Mouse (Mus musculus): Measurements from ENCODE around the gene Ica1. TPM values are rescaled to one million over a fixed set of nuclear protein-coding genes. Genes with fewer than 3 reads are reported as not detected.

The Ica1 gene
- polyA plus RNA-seq, 1 experiment from 2014 or later, result 15.6 TPM

- no peak overlapping the region for H3K4me2 ChIP-seq
- H3K9me3 ChIP-seq, result no peaks in the 10 kb centered on the region
- ATAC-seq (ENCODE audit: insufficient number of reproducible peaks, low FRiP score, low TSS enrichment, low read depth), result no peak
- H3K27ac ChIP-seq, result no peak overlapping the region
- no peak overlapping the region for H3K4me3 ChIP-seq
- no peaks in the 10 kb centered on the region for H3K36me3 ChIP-seq
- 65% methylated on average over 4 of the region's 4 CpGs for WGBS
- no peak overlapping the region for H3K9ac ChIP-seq
- H3K27me3 ChIP-seq, result no peaks in the 10 kb centered on the region
- no peaks in the 10 kb centered on the region for H3K4me1 ChIP-seq
These were observed 105.3 kb downstream of the Ica1 start for GRCm38 (mm10) chr6:8673013-8673412.

- Histone ChIP-seq H3K27me3 (no peaks in the 10 kb centered on the region), H3K27ac (no peak overlapping the region), H3K36me3 (no peaks in the 10 kb centered on the region), H3K4me3 (no peak overlapping the region), H3K9ac (no peak overlapping the region), H3K4me1 (peaks cover 3% of the 10 kb centered on the region; the same call in 1 of the 2 replicates), H3K9me3 (no peaks in the 10 kb centered on the region), H3K4me2 (no peak overlapping the region)
- 68% methylated on average over 4 of the region's 4 CpGs for WGBS
- no peak for ATAC-seq (ENCODE audit: insufficient number of reproducible peaks, low FRiP score, low TSS enrichment, low read depth)
These were observed 108.9 kb downstream of the Ica1 start for GRCm38 (mm10) chr6:8669343-8669742.

DNA sequence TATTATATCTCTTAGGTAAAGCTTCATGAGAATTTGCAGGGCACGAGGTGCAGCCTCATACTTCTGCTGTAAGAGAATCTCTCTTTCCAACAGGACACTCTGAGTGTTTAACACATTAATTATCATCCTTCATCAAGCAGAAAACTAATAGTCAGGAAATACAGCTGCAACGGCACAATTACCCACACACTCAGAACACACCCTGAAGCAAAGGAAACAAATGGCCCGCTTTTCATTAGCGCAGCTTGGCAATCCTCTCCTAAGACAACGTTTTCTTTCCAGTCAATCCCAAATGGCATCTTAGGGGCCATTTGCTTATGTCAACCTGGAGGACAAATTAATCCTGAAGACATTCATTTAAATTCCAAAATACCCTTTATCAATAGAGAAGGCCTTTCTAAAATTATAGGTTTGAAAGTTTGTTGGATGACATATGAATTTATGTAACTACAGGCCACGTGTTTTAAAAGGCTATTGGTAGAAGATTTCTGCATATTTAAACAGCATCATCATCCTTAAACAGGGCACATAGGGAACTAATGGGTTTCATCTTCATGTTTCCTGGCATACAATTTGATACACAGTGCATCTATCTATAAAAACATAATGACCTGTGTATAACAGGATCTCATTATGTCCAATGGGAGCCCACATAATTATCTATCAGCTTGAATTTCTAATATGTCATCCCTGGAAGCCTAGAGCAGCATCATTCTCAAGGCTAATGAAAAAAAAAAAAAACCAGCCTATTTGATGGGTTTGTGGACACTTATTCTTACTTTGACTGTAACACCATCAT lies 110.1 kb downstream of the Ica1 start:
- H3K4me1 ChIP-seq, result peaks cover 3% of the 10 kb centered on the region; the same call in 1 of the 2 replicates
- H3K9me3 ChIP-seq, result no peaks in the 10 kb centered on the region
- 48% methylated on average over 6 of the region's 6 CpGs for WGBS

GRCm38 (mm10) chr6:8665786-8666185 lies 112.5 kb downstream of the Ica1 start:
- no peaks in the 10 kb centered on the region for H3K36me3 ChIP-seq
- ATAC-seq (ENCODE audit: insufficient number of reproducible peaks, low FRiP score, low TSS enrichment, low read depth), result no peak
- no peak overlapping the region for H3K4me2 ChIP-seq
- H3K9ac ChIP-seq, result no peak overlapping the region
- no peak overlapping the region for H3K4me3 ChIP-seq
- no peaks in the 10 kb centered on the region for H3K27me3 ChIP-seq
- H3K4me1 ChIP-seq, result peaks cover 6% of the 10 kb centered on the region; the same call in 1 of the 2 replicates
- 91% methylated on average over 5 of the region's 5 CpGs for WGBS
- H3K9me3 ChIP-seq, result no peaks in the 10 kb centered on the region
- no peak overlapping the region for H3K27ac ChIP-seq

More for the DNA sequence above, 110.1 kb downstream of the Ica1 start:
- no peak overlapping the region for H3K27ac ChIP-seq
- H3K36me3 ChIP-seq, result no peaks in the 10 kb centered on the region
- no peaks in the 10 kb centered on the region for H3K27me3 ChIP-seq
- no peak overlapping the region for H3K4me2 ChIP-seq
- H3K9ac ChIP-seq, result no peak overlapping the region
- ATAC-seq (ENCODE audit: insufficient number of reproducible peaks, low FRiP score, low TSS enrichment, low read depth), result no peak
- H3K4me3 ChIP-seq, result no peak overlapping the region

DNA sequence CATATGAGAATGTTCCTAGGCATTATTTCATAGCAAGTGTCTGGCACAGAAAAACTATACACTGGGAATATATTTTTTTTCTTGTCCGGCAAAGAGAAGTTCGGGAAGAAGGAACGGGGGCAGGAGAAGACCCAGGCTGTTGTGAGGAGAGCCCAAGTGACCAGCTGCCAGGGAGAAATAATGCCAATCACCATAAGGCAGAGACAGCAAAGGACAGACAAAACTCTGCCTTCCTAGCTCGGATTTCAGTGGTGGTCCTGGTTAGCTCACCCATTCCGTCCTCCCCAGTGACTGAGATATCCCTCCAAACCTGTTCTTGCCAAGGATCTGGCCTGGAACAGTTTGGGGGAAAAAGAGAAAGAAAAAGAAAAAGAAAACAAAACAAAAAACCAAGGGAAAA lies 113.3 kb downstream of the Ica1 start:
- H3K9ac ChIP-seq, result no peak overlapping the region
- no peak for ATAC-seq (ENCODE audit: insufficient number of reproducible peaks, low FRiP score, low TSS enrichment, low read depth)
- H3K4me2 ChIP-seq, result no peak overlapping the region
- no peak overlapping the region for H3K4me3 ChIP-seq
- no peaks in the 10 kb centered on the region for H3K9me3 ChIP-seq
- peaks cover 6% of the 10 kb centered on the region; the same call in 1 of the 2 replicates for H3K4me1 ChIP-seq
- no peak overlapping the region for H3K27ac ChIP-seq
- H3K36me3 ChIP-seq, result no peaks in the 10 kb centered on the region
- H3K27me3 ChIP-seq, result no peaks in the 10 kb centered on the region
- WGBS, result 65% methylated on average over 5 of the region's 5 CpGs

DNA sequence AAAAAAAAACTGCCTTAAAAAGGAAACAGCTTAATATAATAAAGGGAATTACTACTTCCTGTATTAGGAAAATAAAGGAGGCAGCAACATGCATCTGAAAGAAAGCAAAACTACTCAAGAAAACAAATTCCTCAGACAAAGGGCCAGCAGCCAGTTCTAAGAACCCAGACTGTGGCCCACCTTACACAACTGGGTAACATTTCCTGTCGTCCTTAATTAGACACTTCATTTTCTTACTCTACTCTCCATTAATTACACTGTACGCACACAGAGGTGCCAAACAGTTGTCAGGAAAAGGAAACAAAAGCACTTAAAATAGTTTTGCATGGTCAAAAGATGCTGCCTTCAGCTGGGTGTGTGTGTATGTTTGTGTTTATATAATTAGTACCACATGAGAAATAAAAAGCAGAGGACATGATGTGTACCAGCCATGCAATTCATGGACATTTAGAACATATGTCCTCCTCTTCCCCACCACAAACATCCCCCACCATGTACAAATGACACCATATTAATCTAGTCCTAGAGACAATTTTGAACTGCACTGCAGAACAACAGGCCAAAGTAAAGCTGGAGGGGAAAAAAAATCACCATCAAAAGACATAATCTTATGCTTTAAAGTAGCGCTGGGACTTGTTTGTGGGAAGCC lies 115.1 kb downstream of the Ica1 start:
- Histone ChIP-seq H3K9ac (no peak overlapping the region), H3K36me3 (no peaks in the 10 kb centered on the region), H3K4me2 (no peak overlapping the region), H3K27ac (no peak overlapping the region), H3K27me3 (no peaks in the 10 kb centered on the region), H3K4me1 (peaks cover 6% of the 10 kb centered on the region; the same call in 1 of the 2 replicates), H3K4me3 (no peak overlapping the region), H3K9me3 (no peaks in the 10 kb centered on the region)
- 48% methylated on average over 3 of the region's 3 CpGs for WGBS
- ATAC-seq (ENCODE audit: insufficient number of reproducible peaks, low FRiP score, low TSS enrichment, low read depth), result no peak

DNA sequence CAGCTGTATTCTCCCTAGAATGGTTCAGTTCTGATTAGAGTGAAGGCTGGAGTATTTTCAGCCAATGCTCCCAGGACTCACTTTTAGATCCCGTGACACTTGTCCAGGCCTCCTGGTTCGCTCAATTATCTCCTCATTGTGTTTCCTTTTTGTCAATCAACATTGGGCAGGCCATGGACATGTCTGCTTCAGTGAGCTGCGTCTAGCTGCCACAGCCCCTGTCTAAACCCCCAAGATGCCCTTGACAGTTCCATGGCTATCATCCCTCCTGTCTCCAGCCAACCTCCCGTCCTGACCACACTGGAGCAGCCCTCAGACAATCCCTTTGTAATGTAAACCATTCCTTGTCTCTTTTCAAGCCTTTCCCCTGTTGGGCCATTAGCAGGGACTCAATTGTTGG lies 116.9 kb downstream of the Ica1 start:
- H3K9ac ChIP-seq, result no peak overlapping the region
- H3K9me3 ChIP-seq, result no peaks in the 10 kb centered on the region
- ATAC-seq (ENCODE audit: insufficient number of reproducible peaks, low FRiP score, low TSS enrichment, low read depth), result no peak
- H3K4me1 ChIP-seq, result peaks cover 6% of the 10 kb centered on the region; the same call in 1 of the 2 replicates
- no peaks in the 10 kb centered on the region for H3K36me3 ChIP-seq
- H3K4me3 ChIP-seq, result no peak overlapping the region
- no peak overlapping the region for H3K4me2 ChIP-seq
- H3K27me3 ChIP-seq, result no peaks in the 10 kb centered on the region
- 70% methylated on average over 4 of the region's 4 CpGs for WGBS
- H3K27ac ChIP-seq, result no peak overlapping the region

- ATAC-seq (ENCODE audit: insufficient number of reproducible peaks, low FRiP score, low TSS enrichment, low read depth), result no peak
- H3K4me3 ChIP-seq, result no peak overlapping the region
- peaks cover 6% of the 10 kb centered on the region; the same call in 1 of the 2 replicates for H3K4me1 ChIP-seq
These were observed 118.2 kb downstream of the Ica1 start for GRCm38 (mm10) chr6:8660076-8660475.

GRCm38 (mm10) chr6:8659194-8659959 lies 118.9 kb downstream of the Ica1 start:
- no peak overlapping the region for H3K4me2 ChIP-seq
- H3K4me1 ChIP-seq, result peaks cover 4% of the 10 kb centered on the region; the same call in 1 of the 2 replicates
- H3K27me3 ChIP-seq, result no peaks in the 10 kb centered on the region
- no peak overlapping the region for H3K9ac ChIP-seq
- no peaks in the 10 kb centered on the region for H3K36me3 ChIP-seq
- H3K4me3 ChIP-seq, result no peak overlapping the region
- H3K27ac ChIP-seq, result no peak overlapping the region
- H3K9me3 ChIP-seq, result no peaks in the 10 kb centered on the region
- no peak for ATAC-seq (ENCODE audit: insufficient number of reproducible peaks, low FRiP score, low TSS enrichment, low read depth)
- 67% methylated on average over 13 of the region's 13 CpGs for WGBS

More at GRCm38 (mm10) chr6:8660076-8660475, 118.2 kb downstream of the Ica1 start:
- Histone ChIP-seq H3K9ac (no peak overlapping the region), H3K27ac (no peak overlapping the region), H3K9me3 (no peaks in the 10 kb centered on the region), H3K27me3 (no peaks in the 10 kb centered on the region), H3K4me2 (no peak overlapping the region), H3K36me3 (no peaks in the 10 kb centered on the region)
- 83% methylated on average over 2 of the region's 2 CpGs for WGBS

DNA sequence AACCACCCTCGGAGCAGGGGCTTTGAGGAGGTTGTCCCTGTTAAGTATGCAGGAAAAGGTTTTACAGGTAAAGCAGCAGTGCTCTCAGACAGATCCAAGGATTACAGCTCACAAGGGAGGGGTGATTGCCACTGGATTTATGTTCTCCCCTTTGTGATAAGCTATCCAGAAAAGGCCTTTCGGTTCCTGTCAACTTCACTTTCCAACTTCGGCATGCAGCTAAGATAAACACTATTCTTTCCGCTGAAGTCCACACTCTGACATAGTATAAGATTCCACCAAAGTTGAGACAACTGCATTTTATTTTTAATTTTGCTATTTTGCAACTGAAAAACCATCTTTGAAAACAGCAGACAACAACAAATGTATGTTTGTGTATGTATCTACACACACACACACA lies 119.9 kb downstream of the Ica1 start:
- no peak overlapping the region for H3K4me3 ChIP-seq
- H3K4me2 ChIP-seq, result no peak overlapping the region
- no peak overlapping the region for H3K9ac ChIP-seq
- no peak for ATAC-seq (ENCODE audit: insufficient number of reproducible peaks, low FRiP score, low TSS enrichment, low read depth)
- H3K27ac ChIP-seq, result no peak overlapping the region
- WGBS, result 68% methylated on average over 4 of the region's 4 CpGs
- no peaks in the 10 kb centered on the region for H3K27me3 ChIP-seq
- H3K36me3 ChIP-seq, result no peaks in the 10 kb centered on the region
- peaks cover 4% of the 10 kb centered on the region; the same call in 1 of the 2 replicates for H3K4me1 ChIP-seq
- no peaks in the 10 kb centered on the region for H3K9me3 ChIP-seq

- no peak for ATAC-seq (ENCODE audit: insufficient number of reproducible peaks, low FRiP score, low TSS enrichment, low read depth)
- H3K27me3 ChIP-seq, result no peaks in the 10 kb centered on the region
- H3K4me1 ChIP-seq, result peaks cover under 1% of the 10 kb centered on the region; the same call in 1 of the 2 replicates
- H3K4me2 ChIP-seq, result no peak overlapping the region
- H3K9me3 ChIP-seq, result no peaks in the 10 kb centered on the region
- no peak overlapping the region for H3K9ac ChIP-seq
- H3K4me3 ChIP-seq, result no peak overlapping the region
- 60% methylated on average over 3 of the region's 3 CpGs for WGBS
- no peak overlapping the region for H3K27ac ChIP-seq
- no peaks in the 10 kb centered on the region for H3K36me3 ChIP-seq
These were observed 120.8 kb downstream of the Ica1 start for GRCm38 (mm10) chr6:8657459-8657858.
